8 mouse cellular contexts compared by ENCODE assay signal in the genomic region with DNA sequence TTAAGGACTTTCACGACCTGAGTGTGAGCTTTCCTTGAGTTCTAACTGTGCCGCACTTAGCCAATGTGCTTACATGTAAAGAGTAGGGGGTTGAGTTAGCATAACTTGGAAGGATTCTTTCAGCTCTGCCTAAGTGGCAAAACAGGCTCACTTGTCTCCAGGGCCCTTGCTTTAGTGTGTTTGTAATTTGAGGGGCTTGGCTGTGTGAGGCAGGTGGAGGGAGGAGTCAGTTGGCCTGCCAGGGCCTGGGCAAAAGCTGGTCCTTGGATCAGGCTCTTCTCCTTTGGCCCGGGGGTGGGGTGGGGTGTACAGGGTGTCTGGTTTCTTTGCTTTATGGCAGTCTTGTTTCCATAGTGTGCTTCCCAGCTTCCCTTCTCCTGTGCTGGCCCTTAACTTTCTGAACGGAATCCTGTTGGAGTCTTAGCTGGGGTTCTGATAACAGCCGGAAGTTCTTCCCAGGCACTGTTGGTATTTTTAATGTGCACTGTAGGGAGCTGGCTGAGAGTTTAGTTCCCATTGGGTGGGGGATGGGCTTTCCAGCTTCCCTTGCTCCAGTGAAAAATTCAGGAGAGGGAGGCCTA. TPM values are rescaled to one million over a fixed set of nuclear protein-coding genes. Genes with fewer than 3 reads are reported as not detected.
DNase-seq lines count a peak whose midpoint lies in the region; ATAC-seq lines count a peak whose summit lies in the region.

No protein-coding gene starts in this region.

- H3K36me3 ChIP-seq in forebrain, embryonic 10.5 days (replicated peaks), result peaks cover 8% of the 10 kb centered on the region; the same call in 1 of the 2 replicates

- no peaks in the 10 kb centered on the region for H3K9me3 ChIP-seq in forebrain, embryonic 10.5 days

- H3K4me1 ChIP-seq in forebrain, embryonic 10.5 days, result peaks cover 52% of the 10 kb centered on the region

- H3K4me3 ChIP-seq in forebrain, embryonic 10.5 days, result peak overlapping the region; percentile 38

- H3K27ac ChIP-seq in forebrain, embryonic 10.5 days, result peak overlapping the region; percentile 70

- intact Hi-C loops in heart, postnatal 10 days (cut with DNase I), result no loop called here

- ATAC-seq in erythroid progenitor cell, adult 5-6 weeks (replicated peaks; ENCODE audit: low FRiP score, poor library complexity, severe bottlenecking), result no peak

- no peaks in the 10 kb centered on the region for H3K27me3 ChIP-seq in forebrain, embryonic 10.5 days (ENCODE audit: poor library complexity, severe bottlenecking)

- DNase-seq in right cerebral cortex, adult 18-20 months, result peak; percentile 40
- DNase-seq in right cerebral cortex, postnatal 25 days, result no peak
- no peak for DNase-seq in forebrain, embryonic 10.5 days (ENCODE audit: extremely low spot score, low spot score)
- peak; percentile 75 to 78 for DNase-seq in heart, postnatal 10 days
- peak; percentile 76 to 82 for DNase-seq in kidney, postnatal 25 days
- DNase-seq in mesoderm, embryonic 11.5 days (ENCODE audit: low read depth, low spot score), result peak; percentile 47
- no peak for DNase-seq in spleen, postnatal 36 days (ENCODE audit: low spot score in 2 of 2)

- 37% methylated on average over 5 of the region's 5 CpGs for WGBS in forebrain, embryonic 10.5 days

RNA-seq across cellular contexts. Expression of gene Oaz2, which starts 11.5 kb away (rescaled TPM):
- polyA plus RNA-seq in forebrain, embryonic 10.5 days (2016; fragmentation: Nextera tagmentation; extraction: Ambion mirVana), result 204 and 217 TPM in 2 replicates
- 100 to 1,000 TPM; 269 to 276 TPM for total RNA-seq in heart, postnatal 10 days (2021)
- total RNA-seq in erythroid progenitor cell, adult 5-6 weeks (2015; ENCODE audit: low replicate concordance), result 3.4 and 7.2 TPM in 2 replicates
- total RNA-seq in erythroid progenitor cell, adult 5-6 weeks (2017; ENCODE audit: low replicate concordance), result 1.4 and 9.2 TPM in 2 replicates

RNA-seq across cellular contexts. Expression of gene Rbpms2, which starts 49.8 kb away (rescaled TPM):
- 24.2 and 24.7 TPM in 2 replicates for polyA plus RNA-seq in forebrain, embryonic 10.5 days (2016; fragmentation: Nextera tagmentation; extraction: Ambion mirVana)
- 10 to 100 TPM; 54.4 to 57.7 TPM for total RNA-seq in heart, postnatal 10 days (2021)
- total RNA-seq in erythroid progenitor cell, adult 5-6 weeks (2015; ENCODE audit: low replicate concordance), result 9.6 TPM in 1 of 2 replicates, not detected in the other
- not detected in 2 replicates for total RNA-seq in erythroid progenitor cell, adult 5-6 weeks (2017; ENCODE audit: low replicate concordance)

Comparison
In these comparisons a context has a peak if more than half of its experiments do, and no peak if none do; other contexts are left out.
1. DNase-seq: peak in right cerebral cortex, adult 18-20 months (single experiment), heart, postnatal 10 days (2 of 2), kidney, postnatal 25 days (2 of 2) and mesoderm, embryonic 11.5 days (single experiment); none in right cerebral cortex, postnatal 25 days (single experiment), forebrain, embryonic 10.5 days (single experiment) and spleen, postnatal 36 days (0 of 2).
2. RNA of gene Oaz2, which starts 11.5 kb away (total RNA-seq): 269 to 276 TPM in heart, postnatal 10 days; 1.4 to 9.2 TPM in erythroid progenitor cell, adult 5-6 weeks; every median in the first group is over 10 times any median in the second.
3. RNA of gene Rbpms2, which starts 49.8 kb away (total RNA-seq): 54.4 to 57.7 TPM in heart, postnatal 10 days; 9.6 TPM in erythroid progenitor cell, adult 5-6 weeks; every median in the first group is over 4 times any median in the second.